Mouse (Mus musculus) MEL (cell line): ENCODE measurements at regions not wholly inside any gene's neighbourhood (a gene's known extent, or its start where the extent isn't known, plus 50 kb on each side); places are given as distances from the start of the nearest gene placed in this dataset.

Source experiments
- DNase-seq: peaks from one replicate; pipeline ENCODE4 v3.0.0; 2011; ENCODE audit warnings: low read depth, low spot score
- H3K27ac ChIP-seq: 2 replicates; pipeline ENCODE4 v1.5.1; 2012; ENCODE audit warnings: low read depth, mild to moderate bottlenecking, control low read depth, low read length, moderate library complexity; ENCODE audit not compliant: control insufficient read depth
- H3K27me3 ChIP-seq, 2 experiments: fragments of 150-350 bp in 1 of 2; sonication (generic) in 1 of 2; 2 replicates each; pipeline ENCODE4 v1.6.1; 2012; ENCODE audit warnings: low read length in 2 of 2, mild to moderate bottlenecking in 2 of 2, improper control_type of control experiment in 1 of 2, moderate library complexity in 1 of 2; ENCODE audit not compliant: insufficient read depth in 2 of 2, control insufficient read depth in 1 of 2
- H3K36me3 ChIP-seq, 2 experiments: 2 replicates each; pipeline ENCODE4 v1.6.1; 2012 to 2014; ENCODE audit warnings: low read length in 2 of 2, improper control_type of control experiment in 1 of 2, inconsistent platforms in 1 of 2, mild to moderate bottlenecking in 1 of 2; ENCODE audit not compliant: insufficient read depth in 2 of 2, control insufficient read depth in 1 of 2
- H3K4me1 ChIP-seq, 2 experiments: fragments of 150-350 bp in 1 of 2; sonication (generic) in 1 of 2; 2 replicates each; pipeline ENCODE4 v1.6.1; 2012; ENCODE audit warnings: low read length in 2 of 2, improper control_type of control experiment in 1 of 2, mild to moderate bottlenecking in 1 of 2; ENCODE audit not compliant: insufficient read depth in 2 of 2, control insufficient read depth in 1 of 2
- H3K4me3 ChIP-seq, 2 experiments: fragments of 150-350 bp in 1 of 2; sonication (generic) in 1 of 2; 2 replicates each; pipeline ENCODE4 v1.5.1; 2012; ENCODE audit warnings: low read depth in 2 of 2, low read length in 2 of 2, mild to moderate bottlenecking in 2 of 2, moderate library complexity in 2 of 2, control low read depth in 1 of 2, improper control_type of control experiment in 1 of 2; ENCODE audit not compliant: control insufficient read depth in 1 of 2, insufficient read depth in 1 of 2
- H3K79me2 ChIP-seq: 2 replicates; pipeline ENCODE4 v1.6.1; 2012; ENCODE audit warnings: mild to moderate bottlenecking, low read length, moderate library complexity; ENCODE audit not compliant: control insufficient read depth, poor library complexity, insufficient read depth
- H3K9ac ChIP-seq: 2 replicates; pipeline ENCODE4 v1.6.1; 2012; ENCODE audit warnings: low read depth, mild to moderate bottlenecking, control low read depth, low read length, moderate library complexity; ENCODE audit not compliant: control insufficient read depth, poor library complexity, severe bottlenecking
- H3K9me3 ChIP-seq: fragments of 150-350 bp; sonication (generic); replicated peaks from 2 replicates; pipeline ENCODE4 v1.6.1; 2012; ENCODE audit warnings: mild to moderate bottlenecking, low read length, improper control_type of control experiment, moderate library complexity; ENCODE audit not compliant: insufficient read depth
- BHLHE40 ChIP-seq: IDR thresholded peaks from 2 replicates; pipeline ENCODE4 v1.6.1; 2012; ENCODE audit warnings: low read depth, mild to moderate bottlenecking, inconsistent platforms, low read length, improper control_type of control experiment, borderline replicate concordance
- CHD1 ChIP-seq: IDR thresholded peaks from 2 replicates; pipeline ENCODE4 v1.6.1; 2012; ENCODE audit warnings: low read depth, mild to moderate bottlenecking, inconsistent platforms, low read length, improper control_type of control experiment
- CTCF ChIP-seq, 3 experiments: IDR thresholded peaks in 2 of 3; conservative IDR thresholded peaks in 1 of 3; 2 replicates each; pipeline ENCODE4 v1.5.1; 2011 to 2012; ENCODE audit warnings: low read length in 3 of 3, low read depth in 2 of 3, mild to moderate bottlenecking in 2 of 3, improper control_type of control experiment in 1 of 3, inconsistent platforms in 1 of 3, mixed read lengths in 1 of 3, moderate library complexity in 1 of 3; ENCODE audit not compliant: control insufficient read depth in 1 of 3, insufficient read depth in 1 of 3, poor library complexity in 1 of 3, severe bottlenecking in 1 of 3
- E2F4 ChIP-seq: IDR thresholded peaks from 2 replicates; pipeline ENCODE4 v1.6.1; 2011; ENCODE audit warnings: low read depth, low read length, improper control_type of control experiment, borderline replicate concordance
- EP300 ChIP-seq, 2 experiments: IDR thresholded peaks; 2 replicates each; pipeline ENCODE4 v1.6.1; 2011; ENCODE audit warnings: improper control_type of control experiment in 2 of 2, low read length in 2 of 2, low read depth in 1 of 2, mild to moderate bottlenecking in 1 of 2
- GABPA ChIP-seq: IDR thresholded peaks from 2 replicates; pipeline ENCODE4 v1.6.1; 2012; ENCODE audit warnings: low read depth, mild to moderate bottlenecking, inconsistent platforms, low read length, improper control_type of control experiment, moderate library complexity
- MAX ChIP-seq: IDR thresholded peaks from 2 replicates; pipeline ENCODE4 v1.6.1; 2011; ENCODE audit warnings: low read length, improper control_type of control experiment
- MEF2A ChIP-seq: IDR thresholded peaks from 2 replicates; pipeline ENCODE4 v1.6.1; 2014; ENCODE audit warnings: low read depth, mild to moderate bottlenecking, inconsistent platforms, low read length, improper control_type of control experiment; ENCODE audit not compliant: poor library complexity, insufficient replicate concordance, severe bottlenecking; ENCODE audit errors: extremely low read depth
- MYC ChIP-seq: IDR thresholded peaks from 2 replicates; pipeline ENCODE4 v1.6.1; 2011; ENCODE audit warnings: low read depth, mild to moderate bottlenecking, low read length, improper control_type of control experiment, moderate library complexity
- NELFE ChIP-seq: IDR thresholded peaks from 2 replicates; pipeline ENCODE4 v1.6.1; 2011; ENCODE audit warnings: low read depth, low read length, improper control_type of control experiment
- NRF1 ChIP-seq: IDR thresholded peaks from 2 replicates; pipeline ENCODE4 v1.6.1; 2014; ENCODE audit warnings: low read depth, mild to moderate bottlenecking, inconsistent platforms, low read length, improper control_type of control experiment, moderate library complexity; ENCODE audit not compliant: poor library complexity, insufficient read depth, severe bottlenecking
- RAD21 ChIP-seq: IDR thresholded peaks from 2 replicates; pipeline ENCODE4 v1.6.1; 2011; ENCODE audit warnings: mild to moderate bottlenecking, low read depth, low read length, improper control_type of control experiment
- RCOR1 ChIP-seq: IDR thresholded peaks from 2 replicates; pipeline ENCODE4 v1.6.1; 2012; ENCODE audit warnings: low read depth, mild to moderate bottlenecking, inconsistent platforms, low read length, improper control_type of control experiment
- SIN3A ChIP-seq: IDR thresholded peaks from 2 replicates; pipeline ENCODE4 v1.6.1; 2012; ENCODE audit warnings: low read length, improper control_type of control experiment, inconsistent platforms
- SMC3 ChIP-seq: IDR thresholded peaks from 2 replicates; pipeline ENCODE4 v1.6.1; 2011; ENCODE audit warnings: low read depth, low read length, improper control_type of control experiment
- TBP ChIP-seq: IDR thresholded peaks from 2 replicates; pipeline ENCODE4 v1.8.0; 2011; ENCODE audit warnings: low read depth, low read length, improper control_type of control experiment
- UBTF ChIP-seq: IDR thresholded peaks from 2 replicates; pipeline ENCODE4 v1.6.1; 2012; ENCODE audit warnings: low read depth, mild to moderate bottlenecking, inconsistent platforms, low read length, improper control_type of control experiment, moderate library complexity, borderline replicate concordance; ENCODE audit not compliant: insufficient read depth
- ZC3H11A ChIP-seq: IDR thresholded peaks from 2 replicates; pipeline ENCODE4 v1.6.1; 2012; ENCODE audit warnings: low read depth, mild to moderate bottlenecking, inconsistent platforms, low read length, improper control_type of control experiment
- ZKSCAN1 ChIP-seq: IDR thresholded peaks from 2 replicates; pipeline ENCODE4 v1.6.1; 2012; ENCODE audit warnings: low read depth, mild to moderate bottlenecking, inconsistent platforms, low read length, improper control_type of control experiment, moderate library complexity
- ZMIZ1 ChIP-seq: IDR thresholded peaks from 2 replicates; pipeline ENCODE4 v1.6.1; 2012; ENCODE audit warnings: low read depth, mild to moderate bottlenecking, inconsistent platforms, low read length, improper control_type of control experiment, moderate library complexity
- ZNF384 ChIP-seq: IDR thresholded peaks from 2 replicates; pipeline ENCODE4 v1.6.1; 2012; ENCODE audit warnings: low read depth, mild to moderate bottlenecking, inconsistent platforms, low read length, improper control_type of control experiment

- H3K4me3 ChIP-seq = no peak overlapping the region
- no peak overlapping the region for H3K9ac ChIP-seq
- no peaks in the 10 kb centered on the region for H3K9me3 ChIP-seq
- DNase-seq = peak; percentile 49
- H3K4me1 ChIP-seq = no peaks in the 10 kb centered on the region
- H3K79me2 ChIP-seq = no peaks in the 10 kb centered on the region
- TF ChIP-seq TBP (no peak), ZC3H11A (0 out of 2 replicates have a peak, but pooled peaks have one; percentile 18), GABPA (no peak), EP300 (IDR thresholded peaks at IDR 0.05; ENCODE audit: low read depth in 1 of 2, low read length in 2 of 2) (no peak), ZKSCAN1 (no peak), RCOR1 (no peak), CHD1 (no peak), RAD21 (peak; percentile 54), MAX (no peak), SMC3 (peak; percentile 47), ZMIZ1 (no peak), MYC (no peak), NRF1 (no peak), ZNF384 (no peak), CTCF (IDR thresholded peaks at IDR 0.05 in 2 of 3, conservative IDR thresholded peaks at IDR 0.05 in 1 of 3; ENCODE audit: control insufficient read depth in 1 of 3, insufficient read depth in 1 of 3, low read depth in 2 of 3, low read length in 3 of 3, poor library complexity in 1 of 3, severe bottlenecking in 1 of 3) (peak; percentile 40 to 64 (median 55)), BHLHE40 (no peak), UBTF (no peak), NELFE (no peak), SIN3A (no peak), MEF2A (no peak), E2F4 (no peak)
- TF ChIP-seq, all 39 proteins: peak for 4
- no peaks in the 10 kb centered on the region for H3K36me3 ChIP-seq
- no peaks in the 10 kb centered on the region for H3K27me3 ChIP-seq
- no peak overlapping the region for H3K27ac ChIP-seq
Observed at GRCm38 (mm10) chr16:60941767-60942166, 336.4 kb upstream of the Epha6 start.
